Mouse (Mus musculus): ENCODE measurements around the gene Dagla.

Gene Dagla

DNA sequence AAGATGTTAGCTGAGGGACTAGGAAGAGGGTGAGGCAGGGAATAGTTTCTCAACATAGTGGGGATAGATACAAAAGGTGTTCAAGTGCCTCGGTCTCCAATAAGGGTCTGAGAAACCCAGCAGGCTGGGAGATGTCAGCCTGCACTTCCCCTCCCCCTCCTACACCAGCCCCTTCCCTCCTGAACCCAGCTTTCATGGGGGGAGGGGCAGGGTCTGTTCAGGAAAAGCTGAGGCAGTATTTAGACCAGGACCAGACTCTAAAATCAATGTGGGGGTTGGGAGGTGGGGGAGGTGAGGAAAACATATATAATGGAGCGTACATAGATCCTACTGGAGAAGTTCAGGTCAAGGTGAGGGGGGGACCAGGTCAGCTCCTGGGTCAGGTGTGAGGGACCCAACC is 65.3 kb downstream of the Dagla start:
- POLR2A ChIA-PET: interaction anchor here in 3 of 4 experiments (0.7 to 1.6 kb wide), 4 partner anchors 13 to 367 kb away, joined by 3 to 9 read pairs (median 3); no protein-coding TSS in a partner anchor
- CTCF ChIA-PET: interaction anchor here in 3 of 4 experiments (0.5 to 1.8 kb wide), 8 partner anchors 12 to 1035 kb away, joined by 3 to 10 read pairs (median 4); no protein-coding TSS in a partner anchor

DNA sequence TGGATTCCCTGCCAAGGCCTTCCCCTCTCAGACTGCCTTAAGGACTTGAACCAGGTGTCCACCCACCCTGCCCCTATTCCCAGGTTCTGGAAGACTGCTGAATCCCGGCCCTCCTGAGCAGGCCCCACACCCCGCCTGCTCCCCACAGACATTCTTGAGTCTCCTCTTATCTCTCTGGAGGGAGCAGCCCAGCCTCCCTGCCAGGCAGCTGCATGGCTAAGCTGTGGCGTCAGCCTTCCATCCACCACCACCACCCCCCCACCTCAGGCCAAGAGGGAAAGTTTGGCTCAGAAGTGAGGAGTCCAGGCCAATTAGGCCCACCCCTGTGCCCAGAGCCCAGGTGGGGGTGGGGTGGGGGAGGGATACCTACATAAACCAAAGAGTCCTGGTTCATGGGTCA is 66.2 kb downstream of the Dagla start:
- CTCF ChIA-PET: interaction anchor here in 2 of 4 experiments (1.5 to 1.8 kb wide), 2 partner anchors 19 kb away, joined by 6 to 10 read pairs; no protein-coding TSS in a partner anchor
- POLR2A ChIA-PET: no interaction called here

DNA sequence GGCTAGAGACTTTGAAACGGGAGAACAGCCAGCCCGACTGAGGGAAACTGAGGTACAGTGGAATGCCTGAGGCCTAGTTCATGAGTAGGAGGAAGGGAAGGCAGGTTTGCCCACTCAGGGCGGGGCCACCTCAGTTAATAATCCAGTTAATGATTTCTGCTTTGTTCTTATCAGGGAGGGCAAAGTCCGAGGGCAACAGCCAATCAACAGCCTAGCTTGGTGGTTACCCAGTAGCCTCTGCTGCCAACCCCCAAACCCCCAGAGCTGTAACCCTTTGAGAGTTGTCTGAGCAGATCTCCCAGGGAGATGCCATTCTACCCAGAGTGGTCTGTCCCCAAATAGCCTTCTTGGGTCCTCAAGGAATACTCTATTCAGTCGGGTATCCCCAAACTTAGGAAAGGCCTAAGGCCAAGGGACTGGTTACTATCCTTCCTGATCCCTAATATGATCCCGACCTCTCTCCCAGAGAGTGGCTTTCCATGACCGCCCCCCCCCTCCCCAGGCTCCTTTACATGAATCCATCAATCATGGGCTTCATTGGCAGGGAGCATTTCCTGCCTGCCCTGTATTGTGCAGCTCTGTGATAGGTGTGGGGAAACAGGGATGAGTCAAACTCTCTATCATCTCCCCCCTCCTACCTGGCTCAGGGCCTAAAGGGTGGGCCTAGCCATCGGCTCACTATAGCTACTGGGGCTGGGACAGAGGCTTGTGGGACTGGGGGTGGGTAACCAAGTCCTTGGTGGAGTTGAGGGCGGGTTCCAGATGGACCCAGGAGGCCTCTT is 68.7 kb downstream of the Dagla start:
- ChIA-PET POLR2A (interaction anchor here in 1 of 4 experiments (0.7 to 0.9 kb wide), 2 partner anchors 34 to 39 kb away, joined by 3 read pairs; no protein-coding TSS in a partner anchor), CTCF (interaction anchor here in 3 of 4 experiments (0.5 to 1.2 kb wide), 11 partner anchors 12 to 249 kb away, joined by 3 to 6 read pairs (median 3); no protein-coding TSS in a partner anchor)

DNA sequence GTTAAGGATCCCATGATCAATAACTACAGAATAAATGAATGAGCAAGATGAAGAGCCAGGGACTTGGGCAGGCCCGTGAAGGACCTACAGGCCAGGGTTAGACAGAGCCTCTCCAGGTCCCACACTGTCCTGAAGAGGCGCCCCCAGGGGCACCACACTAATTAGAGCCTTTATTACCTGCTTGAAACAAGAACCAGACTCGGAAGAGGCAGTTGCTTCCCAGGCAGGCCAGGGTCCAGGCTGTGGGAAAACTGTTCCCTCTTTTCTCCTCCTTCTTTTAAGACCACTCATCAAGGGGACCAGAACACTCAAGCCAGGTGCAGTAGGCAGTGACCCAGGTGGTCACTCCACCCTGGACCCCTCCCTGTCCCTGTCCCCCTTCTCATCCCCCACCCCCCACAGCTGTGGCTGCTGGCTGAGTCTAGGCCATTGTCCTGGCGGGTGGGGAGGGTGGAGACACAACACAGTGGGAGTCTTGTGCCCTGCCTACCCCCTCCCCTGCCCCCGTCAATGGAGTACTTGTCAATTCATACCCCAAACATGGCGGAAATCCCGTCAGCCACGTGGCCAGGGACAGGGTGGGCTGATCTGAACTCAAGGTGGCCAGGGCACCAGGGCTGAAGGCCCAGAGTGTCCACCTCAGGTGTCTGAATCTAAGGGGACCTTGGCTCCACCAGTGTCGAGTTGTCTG is 72.2 kb downstream of the Dagla start:
- ChIA-PET CTCF (interaction anchor here in 3 of 4 experiments (0.6 to 2.4 kb wide), 12 partner anchors 9 to 288 kb away, joined by 3 to 17 read pairs (median 4); no protein-coding TSS in a partner anchor), POLR2A (interaction anchor here in 3 of 4 experiments (0.9 to 2.6 kb wide), 11 partner anchors 8 to 239 kb away, joined by 3 to 12 read pairs (median 4); partner anchors contain the start of genes Fads1 (in 1 of the 3), Fen1 (in 1 of the 3) and Tmem258 (in 1 of the 3))

DNA sequence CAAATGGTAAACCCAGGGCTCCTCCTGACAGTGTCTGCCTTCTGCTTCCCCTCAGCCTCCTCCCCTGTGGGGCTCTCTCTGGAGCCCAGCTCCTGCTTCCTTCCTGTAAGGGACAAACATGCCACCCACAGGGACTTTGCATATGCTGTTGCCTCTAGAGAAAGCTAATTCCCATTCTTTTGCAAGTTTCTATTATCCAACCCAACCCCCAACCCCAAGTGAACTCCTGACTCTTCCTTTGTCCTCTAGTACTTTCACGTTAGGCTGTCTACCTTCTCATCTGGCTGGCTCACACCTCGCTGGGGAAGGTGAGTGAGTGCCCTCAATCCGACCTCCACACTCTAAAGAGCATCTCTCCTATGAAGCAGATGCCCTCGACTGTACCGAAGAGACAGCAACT is 72.8 kb downstream of the Dagla start:
- POLR2A ChIA-PET: interaction anchor here in 3 of 4 experiments (0.5 to 2.6 kb wide), 10 partner anchors 10 to 239 kb away, joined by 3 to 12 read pairs (median 3); partner anchors contain the start of gene Fads1 (in 2 of the 3)
- CTCF ChIA-PET: interaction anchor here (0.7 to 1.8 kb wide), 8 partner anchors 9 to 36 kb away, joined by 3 to 7 read pairs (median 4); partner anchors contain the start of gene Myrf (in 1 of the 4)

DNA sequence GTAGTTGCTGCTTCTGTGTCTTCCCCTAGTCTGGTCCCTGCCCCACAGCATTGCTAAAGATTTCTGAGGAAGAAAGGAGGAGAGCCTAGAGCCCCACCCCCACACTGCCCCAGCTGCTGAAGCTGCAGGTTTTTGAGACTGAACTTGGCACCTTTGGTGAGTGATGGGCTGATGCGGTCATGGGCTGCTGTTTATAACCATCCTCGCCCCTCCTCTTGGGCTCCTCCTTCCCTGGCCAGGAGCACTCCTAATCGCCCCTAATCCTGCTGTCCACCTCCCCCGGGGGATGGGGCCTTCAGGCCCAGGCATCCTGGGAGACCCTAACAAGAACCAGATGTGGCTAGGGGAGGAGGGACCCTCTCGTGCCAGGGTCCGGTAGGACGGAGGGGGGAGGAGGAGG is 73.7 kb downstream of the Dagla start:
- POLR2A ChIA-PET: interaction anchor here in 2 of 4 experiments (0.5 to 2.4 kb wide), 5 partner anchors 9 to 231 kb away, joined by 3 to 10 read pairs (median 3); no protein-coding TSS in a partner anchor
- CTCF ChIA-PET: interaction anchor here in 3 of 4 experiments (1.2 to 1.8 kb wide), 4 partner anchors 12 to 13 kb away, joined by 4 to 7 read pairs (median 6); no protein-coding TSS in a partner anchor

DNA sequence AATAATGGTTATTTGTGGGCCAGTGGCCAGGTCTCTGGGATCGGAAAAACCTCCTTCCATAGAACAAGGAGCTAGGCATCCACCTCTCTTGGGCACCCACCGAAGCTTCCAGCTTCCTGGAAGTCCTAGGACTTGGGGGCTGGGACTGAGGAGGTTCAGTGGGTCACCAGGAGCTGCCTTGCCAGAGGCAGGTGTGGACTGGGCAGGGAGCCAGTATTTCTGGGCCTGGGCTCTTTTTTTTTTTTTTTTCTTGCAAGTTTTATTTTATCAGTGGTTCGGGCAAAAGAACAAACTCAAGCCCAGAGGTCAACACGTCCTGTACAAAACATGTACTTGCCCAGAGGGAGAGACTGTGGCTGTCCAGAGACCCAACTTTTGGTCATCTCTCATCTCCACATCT is 78.9 kb downstream of the Dagla start:
- ChIA-PET CTCF (interaction anchor here in 2 of 4 experiments (0.7 to 1.0 kb wide), 2 partner anchors 15 to 27 kb away, joined by 3 to 8 read pairs; no protein-coding TSS in a partner anchor), POLR2A (interaction anchor here in 1 of 4 experiments (2.1 kb wide), 1 partner anchor 11 kb away, joined by 6 read pairs; no protein-coding TSS in a partner anchor)

DNA sequence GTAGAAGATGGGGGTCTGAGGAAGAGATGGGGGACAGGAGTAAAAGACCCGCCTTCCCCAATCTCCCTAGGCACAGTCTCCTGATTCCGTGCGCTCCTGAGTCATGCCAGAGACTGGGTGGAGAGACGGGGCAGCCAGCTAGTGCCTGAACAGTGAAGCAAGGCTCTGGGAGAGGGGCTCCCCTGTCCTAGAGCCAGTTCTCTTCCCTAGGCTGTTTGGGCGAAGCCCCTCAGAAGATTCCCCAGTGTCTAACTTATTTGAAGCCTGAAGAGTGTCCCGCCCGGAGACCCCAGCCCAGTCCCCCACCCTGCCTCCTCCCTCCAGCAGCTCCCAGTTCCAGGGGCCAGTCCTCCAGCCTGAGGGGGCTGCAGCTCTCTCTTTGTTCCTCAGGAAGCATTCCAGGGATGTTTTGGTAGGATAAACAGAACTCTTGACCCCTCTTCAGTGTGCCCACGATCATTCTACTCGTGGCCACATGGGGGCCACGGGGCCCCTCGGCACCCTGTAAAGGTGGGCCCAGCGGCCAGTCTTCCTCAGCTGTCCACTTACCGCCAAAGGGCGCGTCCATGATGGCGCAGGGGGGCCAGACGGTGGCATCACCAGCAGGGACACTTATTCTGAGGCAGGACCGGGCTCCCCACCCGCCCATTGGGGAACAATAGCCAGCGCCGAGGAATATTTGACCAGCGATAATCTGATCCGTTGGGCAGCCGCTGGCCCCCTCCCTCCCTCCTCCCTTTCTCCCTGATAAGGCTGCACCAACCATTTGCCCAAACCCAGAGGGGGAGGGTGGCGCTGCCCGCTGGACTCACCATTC is 79.8 kb downstream of the Dagla start:
- CTCF ChIA-PET: interaction anchor here (0.6 to 1.5 kb wide), 7 partner anchors 10 to 250 kb away, joined by 3 to 5 read pairs (median 3); partner anchors contain the start of genes Myrf (in 1 of the 4) and Tmem258 (in 1 of the 4)
- POLR2A ChIA-PET: interaction anchor here in 3 of 4 experiments (0.5 to 1.0 kb wide), 9 partner anchors 8 to 1776 kb away, joined by 3 to 7 read pairs (median 4); partner anchors contain the start of gene Fads1 (in 1 of the 3)

DNA sequence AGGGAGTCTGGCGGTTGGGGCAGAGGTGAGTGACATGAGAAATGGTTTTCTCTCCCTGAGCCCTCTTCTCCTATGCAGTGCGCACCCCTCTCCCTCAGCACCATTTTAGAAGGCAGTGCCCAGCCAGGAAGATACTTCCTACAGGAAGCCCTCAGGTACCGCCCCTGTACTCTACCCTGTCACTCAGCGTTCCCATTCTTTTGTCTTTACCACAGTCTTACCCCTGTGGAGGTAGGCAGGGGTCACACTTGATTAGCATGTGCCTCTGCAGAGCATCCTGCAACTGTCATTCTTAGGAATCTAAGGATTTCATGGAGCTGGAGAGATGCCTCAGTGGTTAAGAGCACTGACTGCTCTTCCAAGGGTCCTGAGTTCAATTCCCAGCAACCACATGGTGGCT is 81.1 kb downstream of the Dagla start:
- POLR2A ChIA-PET: interaction anchor here in 2 of 4 experiments (0.7 to 1.8 kb wide), 6 partner anchors 10 to 46 kb away, joined by 3 to 7 read pairs (median 5); partner anchors contain the start of gene Fads1 (in 1 of the 2)
- CTCF ChIA-PET: interaction anchor here in 2 of 4 experiments (0.6 to 4.8 kb wide), 7 partner anchors 8 to 315 kb away, joined by 3 to 47 read pairs (median 4); partner anchors contain the start of gene Fads1 (in 1 of the 2)

DNA sequence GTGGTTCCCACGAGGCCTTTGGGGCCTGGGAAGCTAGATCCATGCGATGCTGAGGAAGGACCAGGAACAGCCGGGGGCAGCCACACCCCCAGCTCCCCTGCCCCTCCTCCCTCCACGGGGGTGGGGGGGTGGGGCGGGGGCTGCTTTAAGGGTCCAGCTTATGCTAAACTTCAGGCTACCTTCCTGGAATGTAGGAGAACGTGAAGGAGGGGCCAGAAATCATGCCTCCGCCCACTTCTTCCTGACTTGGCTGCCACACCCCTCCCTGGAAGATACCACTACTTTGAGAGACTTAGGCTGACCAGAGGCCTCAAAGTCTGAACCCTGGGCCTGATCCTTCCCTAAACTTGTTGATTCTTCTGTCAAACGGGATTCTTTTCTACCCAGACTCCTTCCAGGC is 82.0 kb downstream of the Dagla start:
- CTCF ChIA-PET: interaction anchor here (0.6 to 4.8 kb wide), 21 partner anchors 9 to 324 kb away, joined by 3 to 47 read pairs (median 3); partner anchors contain the start of genes Fads1 (in 1 of the 4) and Incenp (in 1 of the 4)

DNA sequence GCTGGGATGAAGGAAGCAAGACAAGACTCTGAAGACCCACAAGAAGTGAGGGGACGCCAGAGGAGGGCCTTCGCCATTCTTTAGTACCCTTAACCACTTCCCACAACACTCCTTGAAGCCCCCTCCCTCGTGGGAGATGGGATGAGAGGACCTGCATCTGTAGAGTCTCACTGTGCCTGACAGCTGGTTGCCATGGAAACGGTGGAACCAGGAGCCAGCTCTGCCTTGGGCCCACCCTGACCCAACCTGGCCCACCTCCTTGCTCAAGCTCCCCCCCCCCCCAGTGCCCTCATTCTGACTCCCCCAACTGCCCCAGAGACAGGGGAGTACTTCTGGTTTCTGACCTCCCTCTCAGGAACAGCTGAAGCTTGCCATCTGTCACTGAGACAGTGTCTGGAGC is 83.1 kb downstream of the Dagla start:
- ChIA-PET POLR2A (interaction anchor here in 3 of 4 experiments (0.6 to 9.1 kb wide), 8 partner anchors 8 to 331 kb away, joined by 3 to 60 read pairs (median 4); partner anchors contain the start of genes Fen1 (in 1 of the 3) and Tmem258 (in 1 of the 3)), CTCF (interaction anchor here (0.6 to 4.8 kb wide), 10 partner anchors 12 to 322 kb away, joined by 3 to 47 read pairs (median 5); partner anchors contain the start of gene Incenp (in 1 of the 4))

More for the DNA sequence above, 82.0 kb downstream of the Dagla start:
- POLR2A ChIA-PET: interaction anchor here in 3 of 4 experiments (0.5 to 9.1 kb wide), 17 partner anchors 9 to 1149 kb away, joined by 3 to 60 read pairs (median 4); partner anchors contain the start of genes Fads1 (in 1 of the 3), Fen1 (in 1 of the 3) and Tmem258 (in 1 of the 3)

DNA sequence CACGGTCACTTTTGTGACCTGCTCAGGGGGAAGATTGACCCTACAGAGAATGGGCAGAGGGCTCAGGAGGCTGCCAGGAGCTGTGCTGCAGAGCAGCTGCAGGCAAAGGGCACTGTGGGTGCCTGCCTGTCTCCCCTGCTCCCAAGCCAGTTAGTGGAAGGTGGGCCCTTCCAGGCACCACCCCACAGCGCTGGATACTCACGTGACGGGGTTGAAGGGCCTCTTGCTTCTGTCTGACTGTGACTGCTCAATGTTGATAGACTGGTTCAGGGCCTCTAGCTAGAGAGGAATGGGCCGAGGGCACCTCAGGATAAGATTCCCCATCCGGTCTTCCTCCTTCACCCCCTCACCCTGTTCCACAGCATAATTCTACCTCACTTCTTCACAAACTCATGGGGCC is 85.1 kb downstream of the Dagla start:
- POLR2A ChIA-PET: interaction anchor here (0.6 to 9.1 kb wide), 17 partner anchors 10 to 1173 kb away, joined by 3 to 60 read pairs (median 3); partner anchors contain the start of genes Tmem258 (in 2 of the 4), Fads1 (in 1 of the 4) and Fen1 (in 1 of the 4)
- CTCF ChIA-PET: interaction anchor here (0.5 to 4.8 kb wide), 64 partner anchors 8 to 312 kb away, joined by 3 to 47 read pairs (median 4); partner anchors contain the start of genes Fads1 (in 2 of the 4), Fen1 (in 2 of the 4), Tmem258 (in 2 of the 4) and Lrrc10b (in 1 of the 4)

DNA sequence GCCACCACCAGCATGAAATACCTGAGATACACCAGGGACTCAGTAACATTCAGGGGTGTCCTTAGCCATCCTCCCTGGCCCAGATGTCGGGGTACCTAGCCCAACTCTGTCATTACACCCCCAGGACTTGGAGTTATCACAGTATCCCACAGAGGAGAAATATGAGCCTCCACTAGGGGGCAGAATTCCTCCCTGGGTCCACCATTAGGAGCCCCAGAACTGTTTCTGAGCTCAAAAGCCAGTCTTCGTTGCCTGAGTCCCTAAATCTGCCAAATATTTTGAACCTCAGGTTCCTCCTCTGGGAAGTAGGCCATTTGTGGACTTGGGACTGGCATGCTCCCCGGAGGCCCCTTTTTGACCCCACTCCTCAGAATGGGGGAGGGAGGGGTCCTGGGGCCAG is 85.6 kb downstream of the Dagla start:
- ChIA-PET POLR2A (interaction anchor here (0.6 to 9.1 kb wide), 16 partner anchors 10 to 1172 kb away, joined by 3 to 60 read pairs (median 4); partner anchors contain the start of genes Tmem258 (in 2 of the 4), Fads1 (in 1 of the 4) and Fen1 (in 1 of the 4)), CTCF (interaction anchor here (0.5 to 4.8 kb wide), 65 partner anchors 8 to 312 kb away, joined by 3 to 47 read pairs (median 4); partner anchors contain the start of genes Fads1 (in 2 of the 4), Fen1 (in 2 of the 4), Tmem258 (in 2 of the 4) and Lrrc10b (in 1 of the 4))

DNA sequence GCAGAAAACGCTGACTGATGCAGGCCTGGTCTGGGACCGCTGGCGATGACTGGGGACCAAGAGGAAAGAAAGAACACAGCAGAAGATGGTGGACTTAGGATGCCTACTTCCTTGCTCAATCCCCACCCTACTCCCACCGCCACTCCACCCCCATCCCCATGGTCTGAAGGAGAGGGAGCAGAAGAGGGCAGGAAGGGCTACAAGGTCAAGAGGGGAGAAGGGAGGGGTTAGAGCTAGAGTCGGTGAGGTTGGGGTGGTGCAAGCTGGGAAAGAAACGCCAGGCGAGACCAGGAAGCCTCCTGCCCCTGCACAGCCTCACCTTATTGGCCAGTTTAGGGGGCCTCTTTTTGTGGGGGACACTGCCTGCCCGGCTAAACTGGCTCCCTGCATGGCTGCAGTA is 88.6 kb downstream of the Dagla start:
- CTCF ChIA-PET: interaction anchor here in 3 of 4 experiments (0.5 to 2.1 kb wide), 19 partner anchors 8 to 340 kb away, joined by 3 to 11 read pairs (median 3); partner anchors contain the start of genes Fads1 (in 2 of the 3), Cpsf7 (in 1 of the 3), Fen1 (in 1 of the 3) and Tmem258 (in 1 of the 3)
- POLR2A ChIA-PET: interaction anchor here (0.5 to 9.1 kb wide), 21 partner anchors 10 to 679 kb away, joined by 3 to 60 read pairs (median 5); partner anchors contain the start of genes Fads1 (in 2 of the 4), Fen1 (in 2 of the 4) and Tmem258 (in 2 of the 4)

DNA sequence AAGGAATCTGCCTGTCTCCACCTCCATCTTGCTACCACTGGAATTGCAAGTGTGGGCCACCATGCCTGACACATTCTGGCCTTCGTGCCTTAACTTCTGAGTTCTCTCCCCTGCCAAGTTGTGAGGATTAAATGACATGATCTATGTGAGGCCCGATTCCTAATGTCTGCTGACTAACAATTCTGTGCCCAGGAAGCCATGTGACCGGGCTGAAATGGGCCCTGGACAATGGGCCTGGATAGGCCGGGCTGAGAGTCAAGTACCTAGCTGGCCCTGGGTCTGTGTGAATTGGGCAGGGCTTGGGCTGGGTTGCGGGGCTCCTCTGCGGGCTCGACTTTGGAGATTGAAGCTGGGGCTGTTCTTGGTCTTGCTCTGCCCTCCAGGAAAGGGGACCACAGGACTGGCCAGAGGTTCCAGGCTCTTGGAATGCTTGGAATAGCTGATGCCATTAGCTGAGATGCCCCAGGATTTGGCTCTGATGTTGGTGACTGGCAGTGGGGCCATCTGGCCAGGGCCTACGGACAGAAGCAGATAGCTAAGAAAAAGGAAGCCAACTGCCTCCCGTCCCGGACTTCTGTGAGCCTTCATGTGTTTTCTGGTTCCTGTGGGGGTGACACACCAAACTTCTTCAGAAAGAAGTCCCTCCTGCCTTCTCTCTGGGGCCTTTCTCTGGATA is 90.7 kb downstream of the Dagla start:
- POLR2A ChIA-PET: interaction anchor here (0.5 to 9.1 kb wide), 14 partner anchors 8 to 1326 kb away, joined by 3 to 60 read pairs (median 4); partner anchors contain the start of genes Fen1 (in 2 of the 4), Tmem258 (in 2 of the 4), 1810009A15Rik (in 1 of the 4) and Gm49416 (in 1 of the 4)
- CTCF ChIA-PET: interaction anchor here in 3 of 4 experiments (0.7 to 3.0 kb wide), 6 partner anchors 15 to 221 kb away, joined by 3 to 13 read pairs (median 4); no protein-coding TSS in a partner anchor

Data from embryonic stem cell, embryonic (primary cell).